Mouse (Mus musculus): ENCODE measurements around the gene Ttc33. TPM values are rescaled to one million over a fixed set of nuclear protein-coding genes. Genes with fewer than 3 reads are reported as not detected.

Gene Ttc33
- total RNA-seq (2023): 10 to 100 TPM; 16.6 to 19.1 TPM

GRCm38 (mm10) chr15:5185366-5186292, at the start of gene Ttc33:
TSS of gene Ttc33 (plus strand) at chr15:5185525.

DNA sequence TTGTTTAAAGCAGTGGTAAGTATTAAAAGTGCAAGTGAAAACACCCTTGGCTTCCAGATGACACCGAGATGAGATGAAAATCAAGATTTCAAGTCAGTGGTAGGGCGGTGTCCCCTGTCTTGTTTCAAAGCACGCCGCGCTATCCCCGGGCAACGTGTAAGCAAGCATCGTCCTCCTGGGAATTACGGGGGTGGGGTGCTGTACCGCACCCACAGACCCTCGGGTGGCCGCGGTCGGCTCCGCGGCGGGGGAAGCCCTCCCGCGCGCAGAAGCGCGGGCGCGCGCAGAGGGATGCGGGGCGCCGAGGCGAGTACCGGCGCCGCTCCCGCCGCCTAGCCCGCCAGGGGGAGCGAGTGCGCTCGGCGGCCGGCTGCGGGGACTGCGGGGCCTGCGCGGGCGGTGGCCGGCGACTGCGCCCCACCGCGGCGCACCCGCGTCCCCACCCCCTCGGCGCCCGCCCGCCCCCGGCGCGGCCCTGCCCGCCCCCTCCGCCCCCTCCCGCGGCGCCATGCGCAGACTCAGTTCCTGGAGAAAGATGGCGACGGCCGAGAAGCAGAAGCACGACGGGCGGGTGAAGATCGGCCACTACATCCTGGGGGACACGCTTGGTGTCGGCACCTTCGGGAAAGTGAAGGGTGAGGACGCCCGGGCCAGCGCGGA, 41.8 kb upstream of the Ttc33 start, which contains the start of gene Prkaa1:
Gene Prkaa1, plus strand, starts transcription at position 501 of the 660 bp plus-strand sequence.

GRCm38 (mm10) chr15:5243959-5244905, 58.9 kb downstream of the Ttc33 start, which contains the start of gene Ptger4:
TSS of gene Ptger4 (minus strand) at chr15:5244187.

Other genes starting within 250 kb of the Ttc33 start
- not detected for gene C7, start 121.8 kb upstream of the Ttc33 start, total RNA-seq (2023)
- 10 to 100 TPM; 15.8 to 22.9 TPM for gene Card6, start 77.0 kb upstream of the Ttc33 start, total RNA-seq (2023)
- gene Rpl37, start 68.9 kb upstream of the Ttc33 start, total RNA-seq (2023): 100 to 1,000 TPM; 360 to 389 TPM
- 10 to 100 TPM; 25.5 to 28.3 TPM for gene Prkaa1, start 41.7 kb upstream of the Ttc33 start, total RNA-seq (2023)
- gene Ptger4, start 58.7 kb downstream of the Ttc33 start, total RNA-seq (2023): 10 to 100 TPM; 18.1 to 23.8 TPM

Measured in neutrophil, adult 83 days (primary cell).